Mouse (Mus musculus) megakaryocyte, adult 5-6 weeks (primary cell): ENCODE results near the gene Hist1h1b. TPM values are rescaled to one million over a fixed set of nuclear protein-coding genes. Genes with fewer than 3 reads are reported as not detected.
A peak's percentile ranks its signal among the peaks of the same experiment; 100 is the strongest.

Experiments
- ATAC-seq: 2 replicates; pipeline ENCODE4 v1.8.0; 2016; ENCODE audit warnings: mild to moderate bottlenecking, inconsistent platforms; ENCODE audit not compliant: poor library complexity, severe bottlenecking
- total RNA-seq, 2 experiments: library from RNA; stranded (forward) in 1 of 2; stranded (reverse) in 1 of 2; fragments of 153-499, 151-499 nt in 1 of 2; fragments of 221-1000, 200-1000 nt in 1 of 2; gene quantifications; 2 replicates each; pipeline versions ENCODE4 v1.2.3 to v1.2.4; 2015 to 2017

Hist1h1b gene
- total RNA-seq, 2 experiments from 2014 or later = 792 to 2,001 TPM

DNA sequence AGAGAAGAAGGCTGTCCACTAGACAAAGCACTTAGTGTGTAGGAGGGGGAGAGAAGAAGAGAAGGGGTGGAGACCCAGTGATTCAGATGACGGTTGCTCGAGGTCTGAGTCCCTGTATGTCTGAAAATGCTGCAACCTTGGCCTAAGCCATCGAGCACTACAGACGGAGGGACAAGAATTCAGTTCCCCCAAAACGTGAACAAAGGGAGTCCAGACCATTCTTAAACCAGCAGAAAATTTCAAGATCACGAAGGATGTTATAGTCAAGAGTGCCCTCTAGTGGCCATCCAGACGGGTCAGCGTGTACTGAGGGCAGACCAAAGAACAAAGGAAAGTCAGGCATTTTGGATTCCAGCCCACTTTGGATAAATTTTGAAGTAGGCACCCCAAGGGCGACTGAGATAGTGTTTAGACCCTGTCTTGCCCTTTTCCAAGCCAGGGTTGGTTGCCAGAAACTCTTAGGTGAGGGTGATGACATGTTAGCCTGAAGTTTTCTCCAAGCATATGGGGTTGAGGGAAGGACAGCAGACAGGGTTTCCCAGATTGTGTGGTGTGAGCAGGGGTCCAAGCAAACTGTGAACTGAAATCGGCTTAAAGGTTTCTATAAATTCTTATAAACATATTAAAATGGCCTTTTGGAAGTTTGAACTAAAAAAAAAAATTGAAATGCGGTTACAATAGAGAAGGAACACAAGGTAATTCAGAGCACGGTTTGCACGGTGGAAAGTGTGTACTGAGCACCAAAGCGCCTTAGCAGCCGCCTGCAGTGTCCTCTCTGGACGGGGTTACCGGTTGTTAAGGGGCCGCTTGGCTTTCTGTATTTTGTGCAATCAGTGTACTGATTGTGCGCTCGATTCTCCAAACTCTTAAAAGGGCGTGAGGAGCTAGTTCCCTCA lies 46.2 kb downstream of the Hist1h1b start:
- ATAC-seq = peak; percentile 73

DNA sequence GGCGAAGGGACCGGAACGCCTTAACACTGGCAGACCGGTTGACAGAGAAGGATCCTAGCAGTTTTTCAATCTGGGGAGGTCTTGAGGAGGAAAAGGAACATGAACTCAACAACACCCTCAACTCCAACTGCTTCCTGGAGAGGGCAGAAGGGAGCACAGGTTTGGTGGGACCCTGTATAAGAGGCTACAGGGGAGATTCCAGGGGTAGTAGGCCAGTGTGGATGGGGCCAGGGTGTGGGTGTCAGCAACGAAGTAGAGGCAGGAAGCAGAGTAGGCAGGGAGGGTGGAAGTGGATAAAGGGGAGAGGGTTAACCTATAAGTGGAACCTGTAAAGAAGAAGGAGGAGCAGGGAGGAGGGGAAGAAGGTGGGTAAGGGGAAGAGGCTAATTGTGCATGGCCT lies 47.0 kb downstream of the Hist1h1b start:
- ATAC-seq = no peak

Other genes with a start within 250 kb of the Hist1h1b start
- gene Zkscan8, start 249.5 kb downstream of the Hist1h1b start, total RNA-seq (2015) = 7.0 and 7.1 TPM in 2 replicates
- gene Zkscan8, start 249.5 kb downstream of the Hist1h1b start, total RNA-seq (2017) = 4.4 and 4.9 TPM in 2 replicates
- gene Olfr1366, start 237.8 kb downstream of the Hist1h1b start, total RNA-seq (2015) = not detected in 2 replicates
- gene Olfr1366, start 237.8 kb downstream of the Hist1h1b start, total RNA-seq (2017) = not detected in 2 replicates
- not detected in 2 replicates for gene Olfr1535, start 220.7 kb downstream of the Hist1h1b start, total RNA-seq (2015)
- not detected in 2 replicates for gene Olfr1535, start 220.7 kb downstream of the Hist1h1b start, total RNA-seq (2017)
- gene Olfr1364, start 198.9 kb downstream of the Hist1h1b start, total RNA-seq (2015) = not detected in 2 replicates
- not detected in 2 replicates for gene Olfr1364, start 198.9 kb downstream of the Hist1h1b start, total RNA-seq (2017)
- not detected in 2 replicates for gene Olfr1362, start 166.6 kb downstream of the Hist1h1b start, total RNA-seq (2015)
- not detected in 2 replicates for gene Olfr1362, start 166.6 kb downstream of the Hist1h1b start, total RNA-seq (2017)
- not detected in 2 replicates for gene Olfr11, start 138.1 kb downstream of the Hist1h1b start, total RNA-seq (2015)
- not detected in 2 replicates for gene Olfr11, start 138.1 kb downstream of the Hist1h1b start, total RNA-seq (2017)
- not detected in 2 replicates for gene Olfr1361, start 117.2 kb downstream of the Hist1h1b start, total RNA-seq (2015)
- not detected in 2 replicates for gene Olfr1361, start 117.2 kb downstream of the Hist1h1b start, total RNA-seq (2017)
- gene Olfr1360, start 103.2 kb downstream of the Hist1h1b start, total RNA-seq (2015) = not detected in 2 replicates
- gene Olfr1360, start 103.2 kb downstream of the Hist1h1b start, total RNA-seq (2017) = not detected in 2 replicates
- not detected in 2 replicates for gene Olfr1359, start 82.5 kb downstream of the Hist1h1b start, total RNA-seq (2015)
- not detected in 2 replicates for gene Olfr1359, start 82.5 kb downstream of the Hist1h1b start, total RNA-seq (2017)
- 262 and 280 TPM in 2 replicates for gene Hist1h2bl, start 64.5 kb downstream of the Hist1h1b start, total RNA-seq (2015)
- gene Hist1h2bl, start 64.5 kb downstream of the Hist1h1b start, total RNA-seq (2017) = 409 and 426 TPM in 2 replicates
- 5.0 and 7.6 TPM in 2 replicates for gene Hist1h2ai, start 64.2 kb downstream of the Hist1h1b start, total RNA-seq (2015)
- gene Hist1h2ai, start 64.2 kb downstream of the Hist1h1b start, total RNA-seq (2017) = 3,924 and 4,338 TPM in 2 replicates
- 37.0 and 141 TPM in 2 replicates for gene Hist1h3h, start 63.0 kb downstream of the Hist1h1b start, total RNA-seq (2015)
- 82.6 and 194 TPM in 2 replicates for gene Hist1h3h, start 63.0 kb downstream of the Hist1h1b start, total RNA-seq (2017)
- gene Hist1h2bm, start 58.6 kb downstream of the Hist1h1b start, total RNA-seq (2015) = 139 and 162 TPM in 2 replicates
- 615 and 635 TPM in 2 replicates for gene Hist1h2bm, start 58.6 kb downstream of the Hist1h1b start, total RNA-seq (2017)
- gene Hist1h4j, start 45.6 kb downstream of the Hist1h1b start, total RNA-seq (2015) = 5.8 and 10.7 TPM in 2 replicates
- 595 and 644 TPM in 2 replicates for gene Hist1h4j, start 45.6 kb downstream of the Hist1h1b start, total RNA-seq (2017)
- gene Hist1h4k, start 30.1 kb downstream of the Hist1h1b start, total RNA-seq (2015) = 97.3 and 158 TPM in 2 replicates
- gene Hist1h4k, start 30.1 kb downstream of the Hist1h1b start, total RNA-seq (2017) = 2,083 and 3,751 TPM in 2 replicates
- gene Hist1h2ak, start 26.8 kb downstream of the Hist1h1b start, total RNA-seq (2015) = 141 and 258 TPM in 2 replicates
- gene Hist1h2ak, start 26.8 kb downstream of the Hist1h1b start, total RNA-seq (2017) = 1,551 and 1,637 TPM in 2 replicates
- gene Hist1h2bn, start 26.5 kb downstream of the Hist1h1b start, total RNA-seq (2015) = 318 and 331 TPM in 2 replicates
- 1,434 and 1,651 TPM in 2 replicates for gene Hist1h2bn, start 26.5 kb downstream of the Hist1h1b start, total RNA-seq (2017)
- 290 and 369 TPM in 2 replicates for gene Hist1h3i, start 2.7 kb upstream of the Hist1h1b start, total RNA-seq (2015)
- gene Hist1h3i, start 2.7 kb upstream of the Hist1h1b start, total RNA-seq (2017) = 211 and 245 TPM in 2 replicates
- gene Hist1h2an, start 6.6 kb upstream of the Hist1h1b start, total RNA-seq (2015) = 5.6 TPM in 1 of 2 replicates, not detected in the other
- 740 and 806 TPM in 2 replicates for gene Hist1h2an, start 6.6 kb upstream of the Hist1h1b start, total RNA-seq (2017)
- 15.3 and 29.2 TPM in 2 replicates for gene Hist1h2bp, start 6.8 kb upstream of the Hist1h1b start, total RNA-seq (2015)
- gene Hist1h2bp, start 6.8 kb upstream of the Hist1h1b start, total RNA-seq (2017) = 50.7 and 60.8 TPM in 2 replicates
- gene Hist1h2bq, start 29.6 kb upstream of the Hist1h1b start, total RNA-seq (2015) = 340 and 370 TPM in 2 replicates
- gene Hist1h2bq, start 29.6 kb upstream of the Hist1h1b start, total RNA-seq (2017) = 37.2 and 71.4 TPM in 2 replicates
- gene Hist1h2ao, start 29.8 kb upstream of the Hist1h1b start, total RNA-seq (2015) = 149 and 256 TPM in 2 replicates
- 2,161 and 2,311 TPM in 2 replicates for gene Hist1h2ao, start 29.8 kb upstream of the Hist1h1b start, total RNA-seq (2017)
- gene Hist1h4m, start 31.1 kb upstream of the Hist1h1b start, total RNA-seq (2015) = 67.9 and 71.7 TPM in 2 replicates
- 1,995 and 3,050 TPM in 2 replicates for gene Hist1h4m, start 31.1 kb upstream of the Hist1h1b start, total RNA-seq (2017)
- gene Hist1h4n, start 51.6 kb upstream of the Hist1h1b start, total RNA-seq (2015) = 60.0 and 63.1 TPM in 2 replicates
- 1,683 and 2,067 TPM in 2 replicates for gene Hist1h4n, start 51.6 kb upstream of the Hist1h1b start, total RNA-seq (2017)
- gene Hist1h2ap, start 52.9 kb upstream of the Hist1h1b start, total RNA-seq (2015) = 111 and 142 TPM in 2 replicates
- 857 and 1,070 TPM in 2 replicates for gene Hist1h2ap, start 52.9 kb upstream of the Hist1h1b start, total RNA-seq (2017)
- gene Hist1h2br, start 53.1 kb upstream of the Hist1h1b start, total RNA-seq (2015) = 322 and 378 TPM in 2 replicates
- 273 and 294 TPM in 2 replicates for gene Hist1h2br, start 53.1 kb upstream of the Hist1h1b start, total RNA-seq (2017)
- gene Zfp184, start 164.5 kb upstream of the Hist1h1b start, total RNA-seq (2015) = 0.23 and 0.36 TPM in 2 replicates
- 0.65 TPM in 1 of 2 replicates, not detected in the other for gene Zfp184, start 164.5 kb upstream of the Hist1h1b start, total RNA-seq (2017)
- gene Pom121l2, start 200.6 kb upstream of the Hist1h1b start, total RNA-seq (2015) = not detected in 2 replicates
- gene Pom121l2, start 200.6 kb upstream of the Hist1h1b start, total RNA-seq (2017) = not detected in 2 replicates
- gene Prss16, start 229.1 kb upstream of the Hist1h1b start, total RNA-seq (2015) = 3.7 and 4.3 TPM in 2 replicates
- gene Prss16, start 229.1 kb upstream of the Hist1h1b start, total RNA-seq (2017) = 2.8 and 5.2 TPM in 2 replicates